In the genomic region with DNA sequence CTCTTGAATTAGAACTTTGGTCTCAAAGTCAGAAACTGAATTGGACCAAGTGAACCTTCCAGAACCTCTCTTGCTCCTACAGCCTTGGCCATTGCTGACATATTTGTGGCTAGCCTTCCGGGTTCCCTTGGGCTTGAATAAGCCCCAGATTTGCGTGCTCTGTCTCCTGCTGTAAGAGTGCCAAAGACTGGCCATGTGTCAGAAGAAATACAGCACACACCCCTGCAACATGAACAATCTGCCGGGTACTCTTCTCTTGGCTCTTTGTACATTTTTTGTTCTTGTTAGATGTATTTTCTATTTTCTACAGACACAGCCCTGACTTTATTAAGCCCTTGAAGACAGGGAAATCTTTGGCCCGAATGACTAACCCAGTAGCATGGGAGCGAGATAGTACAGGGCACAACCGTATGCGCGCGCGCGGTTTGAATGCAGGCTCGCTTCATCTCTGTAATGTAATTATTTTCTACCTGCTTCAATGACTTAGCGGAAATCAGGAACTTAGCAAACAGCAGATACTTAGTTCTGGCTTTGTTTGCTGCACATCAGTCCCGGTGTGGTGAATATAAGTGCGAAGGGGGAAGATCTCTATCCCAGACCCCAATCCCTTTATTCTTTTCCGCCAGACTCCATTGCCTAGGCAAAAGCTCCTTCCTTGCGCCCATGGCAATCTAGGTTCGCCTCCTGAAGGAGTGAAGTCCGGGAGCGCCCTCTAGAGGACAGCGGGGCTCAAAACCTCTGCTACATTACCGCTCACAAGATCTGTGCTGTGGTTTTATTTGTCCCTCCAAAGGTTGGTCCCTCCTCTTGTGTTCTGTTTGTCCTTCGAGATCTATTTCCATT, we compare ENCODE assay signal across 9 mouse cellular contexts. TPM values are rescaled to one million over a fixed set of nuclear protein-coding genes. Genes with fewer than 3 reads are reported as not detected.
DNase-seq lines count a peak whose midpoint lies in the region; ATAC-seq and TF ChIP-seq lines count a peak whose summit lies in the region.
"Had no signal": no experiment of that assay in that cellular context is flagged by ENCODE, and none has a peak within 500 bp of the region (broad histone marks: within the 10 kb centered on the region; RNA-seq: fewer than 3 reads in every experiment).

No protein-coding gene starts in this region.

- H3K27ac ChIP-seq in ES-Bruce4 (ENCODE audit: insufficient read depth, low read length) = no peak overlapping the region
- no peak overlapping the region for H3K27ac ChIP-seq in forebrain, embryonic 14.5 days (ENCODE audit: low read depth, low read length)
- no peak overlapping the region for H3K27ac ChIP-seq in lung, embryonic 14.5 days (ENCODE audit: low read depth)

- H3K4me2 ChIP-seq in forebrain, embryonic 14.5 days (ENCODE audit: low read length) = peak overlapping the region; percentile 20; the same call in 1 of the 2 replicates
- H3K4me2 ChIP-seq in lung, embryonic 14.5 days = peak overlapping the region; percentile 8; the same call in 1 of the 2 replicates

- peak; percentile 94 for DNase-seq in forebrain, embryonic 14.5 days (ENCODE audit: low spot score)
- DNase-seq in heart, postnatal 14 days = peak; percentile 89 to 94
- peak; percentile 79 for DNase-seq in large intestine, adult 2 months (ENCODE audit: low read depth, low spot score)
- DNase-seq in lung, embryonic 14.5 days = peak; percentile 98
- peak; percentile 55 for DNase-seq in ovary, adult 18-20 months (ENCODE audit: low spot score)
- peak; percentile 42 to 54 for DNase-seq in thymus, adult 18-20 months

- intact Hi-C loops in heart, postnatal 14 days (cut with DNase I) = loop anchor here (1.0 to 10.0 kb wide), 4 partner anchors 167 to 1367 kb away; no protein-coding TSS in a partner anchor

- peak; percentile 93 for ATAC-seq in cerebellum, adult (ENCODE audit: insufficient number of reproducible peaks, low FRiP score, low TSS enrichment)
- ATAC-seq in forebrain, embryonic 14.5 days = peak; percentile 92
- peak; percentile 79; the same call in 1 of the 2 replicates for ATAC-seq in lung, embryonic 14.5 days (ENCODE audit: insufficient read depth)

- no peak for TF ChIP-seq EP300 in ES-Bruce4 (IDR thresholded peaks at IDR 0.05; ENCODE audit: insufficient read depth, low read depth, low read length)

- WGBS in forebrain, embryonic 14.5 days = 48% methylated on average over 23 of the region's 23 CpGs
- 48% methylated on average over 23 of the region's 23 CpGs for WGBS in large intestine, adult 2 months
- 44% methylated on average over 23 of the region's 23 CpGs for WGBS in lung, embryonic 14.5 days

- H3K4me1 ChIP-seq in ES-Bruce4 (ENCODE audit: control insufficient read depth, insufficient read depth, low read length) = no peaks in the 10 kb centered on the region
- H3K4me1 ChIP-seq in forebrain, embryonic 14.5 days (ENCODE audit: control insufficient read depth, insufficient read depth, low read length) = no peaks in the 10 kb centered on the region
- H3K4me1 ChIP-seq in lung, embryonic 14.5 days (ENCODE audit: insufficient read depth) = no peaks in the 10 kb centered on the region

- peaks cover 8% of the 10 kb centered on the region for H3K9me3 ChIP-seq in ES-Bruce4 (replicated peaks; ENCODE audit: control insufficient read depth, insufficient read depth, low read length, poor library complexity, severe bottlenecking)
- H3K9me3 ChIP-seq in forebrain, embryonic 14.5 days (replicated peaks; ENCODE audit: control insufficient read depth, low read length) = no peaks in the 10 kb centered on the region
- H3K9me3 ChIP-seq in lung, embryonic 14.5 days (ENCODE audit: low read depth, low read length) = no peaks in the 10 kb centered on the region

- H3K36me3 ChIP-seq in ES-Bruce4 (ENCODE audit: control insufficient read depth, insufficient read depth, low read length, poor library complexity, severe bottlenecking) = no peaks in the 10 kb centered on the region
- H3K36me3 ChIP-seq in forebrain, embryonic 14.5 days (ENCODE audit: control insufficient read depth, insufficient read depth, low read length) = no peaks in the 10 kb centered on the region
- H3K36me3 ChIP-seq in lung, embryonic 14.5 days (ENCODE audit: insufficient read depth) = no peaks in the 10 kb centered on the region

- H3K9ac ChIP-seq in ES-Bruce4 (ENCODE audit: low read depth, poor library complexity, severe bottlenecking) = no peak overlapping the region
- no peak overlapping the region for H3K9ac ChIP-seq in forebrain, embryonic 14.5 days (ENCODE audit: low read length)
- H3K9ac ChIP-seq in lung, embryonic 14.5 days = no peak overlapping the region

- TF ChIP-seq POLR2A in ES-Bruce4 (IDR thresholded peaks at IDR 0.05; ENCODE audit: insufficient read depth, low read length) = no peak

- no peak overlapping the region for H3K4me3 ChIP-seq in ES-Bruce4 (ENCODE audit: low read depth, low read length)
- no peak overlapping the region for H3K4me3 ChIP-seq in forebrain, embryonic 14.5 days (ENCODE audit: low read depth, low read length)
- H3K4me3 ChIP-seq in lung, embryonic 14.5 days (ENCODE audit: low read depth, low read length) = no peak overlapping the region

- H3K27me3 ChIP-seq in ES-Bruce4 (ENCODE audit: control insufficient read depth, insufficient read depth, low read length, poor library complexity, severe bottlenecking) = 0 out of 2 replicates have a peak, but pooled peaks cover 3% of the 10 kb centered on the region
- H3K27me3 ChIP-seq in forebrain, embryonic 14.5 days (replicated peaks; ENCODE audit: control insufficient read depth, insufficient read depth, low read length) = no peaks in the 10 kb centered on the region
- no peaks in the 10 kb centered on the region for H3K27me3 ChIP-seq in lung, embryonic 14.5 days (ENCODE audit: insufficient read depth, low read length)

- TF ChIP-seq CTCF in ES-Bruce4 (IDR thresholded peaks at IDR 0.05; ENCODE audit: low read depth, low read length) = peak; percentile 91
- peak; percentile 94 for TF ChIP-seq CTCF in lung, embryonic 14.5 days (IDR thresholded peaks at IDR 0.05; ENCODE audit: low read depth)

RNA-seq across cellular contexts. Expression of a gene that starts 22.2 kb away (rescaled TPM):
- polyA plus RNA-seq in ES-Bruce4 (2011; ENCODE audit: insufficient read depth, insufficient read length, low read depth, missing spikeins) = 17.8 and 19.3 TPM in 2 replicates
- 20.4 and 20.8 TPM in 2 replicates for polyA plus RNA-seq in forebrain, embryonic 14.5 days (2014; fragmentation: Nextera tagmentation; extraction: Ambion mirVana)
- 1 to 10 TPM; 7.6 to 8.8 TPM for total RNA-seq in heart, postnatal 14 days (2021)
- 12.3 and 14.9 TPM in 2 replicates for polyA plus RNA-seq in large intestine, adult 2 months (2012; rRNA removed)
- 31.1 and 33.5 TPM in 2 replicates for polyA plus RNA-seq in lung, embryonic 14.5 days (2014; fragmentation: Nextera tagmentation; extraction: Ambion mirVana)

RNA-seq across cellular contexts. Expression of a gene that starts 23.3 kb away (rescaled TPM):
- polyA plus RNA-seq in ES-Bruce4 (2011; ENCODE audit: insufficient read depth, insufficient read length, low read depth, missing spikeins) = 1.2 and 1.9 TPM in 2 replicates
- 2.3 and 3.2 TPM in 2 replicates for polyA plus RNA-seq in forebrain, embryonic 14.5 days (2014; fragmentation: Nextera tagmentation; extraction: Ambion mirVana)
- total RNA-seq in heart, postnatal 14 days (2021) = 1 to 10 TPM; 4.0 to 4.2 TPM
- 10.0 and 10.5 TPM in 2 replicates for polyA plus RNA-seq in large intestine, adult 2 months (2012; rRNA removed)
- polyA plus RNA-seq in lung, embryonic 14.5 days (2014; fragmentation: Nextera tagmentation; extraction: Ambion mirVana) = 18.3 and 19.2 TPM in 2 replicates

RNA-seq across cellular contexts. Expression of a gene that starts 41.5 kb away (rescaled TPM):
- not detected in 2 replicates for polyA plus RNA-seq in ES-Bruce4 (2011; ENCODE audit: insufficient read depth, insufficient read length, low read depth, missing spikeins)
- polyA plus RNA-seq in forebrain, embryonic 14.5 days (2014; fragmentation: Nextera tagmentation; extraction: Ambion mirVana) = not detected in 2 replicates
- not detected for total RNA-seq in heart, postnatal 14 days (2021)
- polyA plus RNA-seq in large intestine, adult 2 months (2012; rRNA removed) = not detected in 2 replicates
- not detected in 2 replicates for polyA plus RNA-seq in lung, embryonic 14.5 days (2014; fragmentation: Nextera tagmentation; extraction: Ambion mirVana)
- polyA plus RNA-seq: gonadal fat pad, adult 2 months had no signal

Comparison
In these comparisons a context has a peak if more than half of its experiments do, and no peak if none do; other contexts are left out.
1. DNase-seq: peak in every context shown above with its lines; median percentile 98 in lung, embryonic 14.5 days; 94 in forebrain, embryonic 14.5 days; 92 in heart, postnatal 14 days; 79 in large intestine, adult 2 months; 55 in ovary, adult 18-20 months; 48 in thymus, adult 18-20 months.